Mouse (Mus musculus) MEL (cell line): ENCODE data around the gene Tmem240. TPM values are rescaled to one million over a fixed set of nuclear protein-coding genes. Genes with fewer than 3 reads are reported as not detected.
A peak's percentile ranks its signal among the peaks of the same experiment; 100 is the strongest.

Source experiments
- DNase-seq: peaks from one replicate; pipeline ENCODE4 v3.0.0; 2011; ENCODE audit warnings: low read depth, low spot score
- H3K27ac ChIP-seq: 2 replicates; pipeline ENCODE4 v1.5.1; 2012; ENCODE audit warnings: low read depth, mild to moderate bottlenecking, control low read depth, low read length, moderate library complexity; ENCODE audit not compliant: control insufficient read depth
- H3K27me3 ChIP-seq, 2 experiments: fragments of 150-350 bp in 1 of 2; sonication (generic) in 1 of 2; 2 replicates each; pipeline ENCODE4 v1.6.1; 2012; ENCODE audit warnings: low read length in 2 of 2, mild to moderate bottlenecking in 2 of 2, improper control_type of control experiment in 1 of 2, moderate library complexity in 1 of 2; ENCODE audit not compliant: insufficient read depth in 2 of 2, control insufficient read depth in 1 of 2
- H3K36me3 ChIP-seq, 2 experiments: 2 replicates each; pipeline ENCODE4 v1.6.1; 2012 to 2014; ENCODE audit warnings: low read length in 2 of 2, improper control_type of control experiment in 1 of 2, inconsistent platforms in 1 of 2, mild to moderate bottlenecking in 1 of 2; ENCODE audit not compliant: insufficient read depth in 2 of 2, control insufficient read depth in 1 of 2
- H3K4me1 ChIP-seq, 2 experiments: fragments of 150-350 bp in 1 of 2; sonication (generic) in 1 of 2; 2 replicates each; pipeline ENCODE4 v1.6.1; 2012; ENCODE audit warnings: low read length in 2 of 2, improper control_type of control experiment in 1 of 2, mild to moderate bottlenecking in 1 of 2; ENCODE audit not compliant: insufficient read depth in 2 of 2, control insufficient read depth in 1 of 2
- H3K4me3 ChIP-seq, 2 experiments: fragments of 150-350 bp in 1 of 2; sonication (generic) in 1 of 2; 2 replicates each; pipeline ENCODE4 v1.5.1; 2012; ENCODE audit warnings: low read depth in 2 of 2, low read length in 2 of 2, mild to moderate bottlenecking in 2 of 2, moderate library complexity in 2 of 2, control low read depth in 1 of 2, improper control_type of control experiment in 1 of 2; ENCODE audit not compliant: control insufficient read depth in 1 of 2, insufficient read depth in 1 of 2
- H3K79me2 ChIP-seq: 2 replicates; pipeline ENCODE4 v1.6.1; 2012; ENCODE audit warnings: mild to moderate bottlenecking, low read length, moderate library complexity; ENCODE audit not compliant: control insufficient read depth, poor library complexity, insufficient read depth
- H3K9ac ChIP-seq: 2 replicates; pipeline ENCODE4 v1.6.1; 2012; ENCODE audit warnings: low read depth, mild to moderate bottlenecking, control low read depth, low read length, moderate library complexity; ENCODE audit not compliant: control insufficient read depth, poor library complexity, severe bottlenecking
- H3K9me3 ChIP-seq: fragments of 150-350 bp; sonication (generic); replicated peaks from 2 replicates; pipeline ENCODE4 v1.6.1; 2012; ENCODE audit warnings: mild to moderate bottlenecking, low read length, improper control_type of control experiment, moderate library complexity; ENCODE audit not compliant: insufficient read depth
- CHD1 ChIP-seq: IDR thresholded peaks from 2 replicates; pipeline ENCODE4 v1.6.1; 2012; ENCODE audit warnings: low read depth, mild to moderate bottlenecking, inconsistent platforms, low read length, improper control_type of control experiment
- CHD2 ChIP-seq: IDR thresholded peaks from 2 replicates; pipeline ENCODE4 v1.6.1; 2011; ENCODE audit warnings: low read length, improper control_type of control experiment
- EP300 ChIP-seq, 2 experiments: IDR thresholded peaks; 2 replicates each; pipeline ENCODE4 v1.6.1; 2011; ENCODE audit warnings: improper control_type of control experiment in 2 of 2, low read length in 2 of 2, low read depth in 1 of 2, mild to moderate bottlenecking in 1 of 2
- ETS1 ChIP-seq: IDR thresholded peaks from 2 replicates; pipeline ENCODE4 v1.6.1; 2012; ENCODE audit warnings: low read depth, mild to moderate bottlenecking, inconsistent platforms, low read length, improper control_type of control experiment, moderate library complexity
- GATA1 ChIP-seq: IDR thresholded peaks from 2 replicates; pipeline ENCODE4 v1.6.1; 2011; ENCODE audit warnings: low read depth, low read length, improper control_type of control experiment
- JUND ChIP-seq: IDR thresholded peaks from 2 replicates; pipeline ENCODE4 v1.6.1; 2011; ENCODE audit warnings: low read depth, mild to moderate bottlenecking, improper control_type of control experiment, low read length
- KAT2A ChIP-seq: conservative IDR thresholded peaks from 2 replicates; pipeline ENCODE4 v1.6.1; 2012; ENCODE audit warnings: low read depth, low read length, improper control_type of control experiment, inconsistent platforms
- MAX ChIP-seq: IDR thresholded peaks from 2 replicates; pipeline ENCODE4 v1.6.1; 2011; ENCODE audit warnings: low read length, improper control_type of control experiment
- MAZ ChIP-seq: IDR thresholded peaks from 2 replicates; pipeline ENCODE4 v1.6.1; 2012; ENCODE audit warnings: low read depth, mild to moderate bottlenecking, inconsistent platforms, low read length, improper control_type of control experiment
- MXI1 ChIP-seq: IDR thresholded peaks from 2 replicates; pipeline ENCODE4 v1.6.1; 2011; ENCODE audit warnings: mild to moderate bottlenecking, low read depth, low read length, improper control_type of control experiment
- MYB ChIP-seq: IDR thresholded peaks from 2 replicates; pipeline ENCODE4 v1.6.1; 2011; ENCODE audit warnings: mild to moderate bottlenecking, low read depth, low read length, improper control_type of control experiment
- MYC ChIP-seq: IDR thresholded peaks from 2 replicates; pipeline ENCODE4 v1.6.1; 2011; ENCODE audit warnings: low read depth, mild to moderate bottlenecking, low read length, improper control_type of control experiment, moderate library complexity
- NELFE ChIP-seq: IDR thresholded peaks from 2 replicates; pipeline ENCODE4 v1.6.1; 2011; ENCODE audit warnings: low read depth, low read length, improper control_type of control experiment
- NRF1 ChIP-seq: IDR thresholded peaks from 2 replicates; pipeline ENCODE4 v1.6.1; 2014; ENCODE audit warnings: low read depth, mild to moderate bottlenecking, inconsistent platforms, low read length, improper control_type of control experiment, moderate library complexity; ENCODE audit not compliant: poor library complexity, insufficient read depth, severe bottlenecking
- POLR2A ChIP-seq, 2 experiments: IDR thresholded peaks; 2 replicates each; pipeline ENCODE4 v1.6.1; 2011 to 2012; ENCODE audit warnings: low read length in 2 of 2, mild to moderate bottlenecking in 2 of 2, control low read depth in 1 of 2, improper control_type of control experiment in 1 of 2, low read depth in 1 of 2, moderate library complexity in 1 of 2; ENCODE audit not compliant: control insufficient read depth in 1 of 2, insufficient read depth in 1 of 2, poor library complexity in 1 of 2
- TAL1 ChIP-seq: IDR thresholded peaks from 2 replicates; pipeline ENCODE4 v1.6.1; 2012; ENCODE audit warnings: mild to moderate bottlenecking, inconsistent platforms, low read length, moderate library complexity, mixed read lengths
- TBP ChIP-seq: IDR thresholded peaks from 2 replicates; pipeline ENCODE4 v1.8.0; 2011; ENCODE audit warnings: low read depth, low read length, improper control_type of control experiment
- USF2 ChIP-seq, 2 experiments: IDR thresholded peaks; 2 replicates each; pipeline ENCODE4 v1.6.1; 2011 to 2012; ENCODE audit warnings: improper control_type of control experiment in 2 of 2, low read length in 2 of 2, borderline replicate concordance in 1 of 2, inconsistent platforms in 1 of 2, low read depth in 1 of 2, mild to moderate bottlenecking in 1 of 2; ENCODE audit not compliant: insufficient read depth in 1 of 2
- ZC3H11A ChIP-seq: IDR thresholded peaks from 2 replicates; pipeline ENCODE4 v1.6.1; 2012; ENCODE audit warnings: low read depth, mild to moderate bottlenecking, inconsistent platforms, low read length, improper control_type of control experiment
- ZMIZ1 ChIP-seq: IDR thresholded peaks from 2 replicates; pipeline ENCODE4 v1.6.1; 2012; ENCODE audit warnings: low read depth, mild to moderate bottlenecking, inconsistent platforms, low read length, improper control_type of control experiment, moderate library complexity
- polyA plus RNA-seq, 2 experiments: library from polyadenylated mRNA; stranded (reverse) in 1 of 2; unstranded in 1 of 2; fragments of >175 nt in 1 of 2; fragments of >200 nt in 1 of 2; gene quantifications; 2 replicates each; pipeline versions ENCODE4 v1.2.1 to v1.2.4; 2012; ENCODE audit warnings: low replicate concordance in 2 of 2, low read depth in 1 of 2; ENCODE audit not compliant: insufficient read length in 2 of 2, insufficient read depth in 1 of 2, missing spikeins in 1 of 2
- total RNA-seq: library from RNA; depleted of rRNA; stranded (reverse); fragments of 300-350 nt; gene quantifications from 2 replicates; pipeline ENCODE4 v1.2.3, GENCODE M21; 2012

Tmem240 gene
- total and polyA plus RNA-seq, 3 experiments = 0.27 to 0.33 TPM; not detected in 1

DNA sequence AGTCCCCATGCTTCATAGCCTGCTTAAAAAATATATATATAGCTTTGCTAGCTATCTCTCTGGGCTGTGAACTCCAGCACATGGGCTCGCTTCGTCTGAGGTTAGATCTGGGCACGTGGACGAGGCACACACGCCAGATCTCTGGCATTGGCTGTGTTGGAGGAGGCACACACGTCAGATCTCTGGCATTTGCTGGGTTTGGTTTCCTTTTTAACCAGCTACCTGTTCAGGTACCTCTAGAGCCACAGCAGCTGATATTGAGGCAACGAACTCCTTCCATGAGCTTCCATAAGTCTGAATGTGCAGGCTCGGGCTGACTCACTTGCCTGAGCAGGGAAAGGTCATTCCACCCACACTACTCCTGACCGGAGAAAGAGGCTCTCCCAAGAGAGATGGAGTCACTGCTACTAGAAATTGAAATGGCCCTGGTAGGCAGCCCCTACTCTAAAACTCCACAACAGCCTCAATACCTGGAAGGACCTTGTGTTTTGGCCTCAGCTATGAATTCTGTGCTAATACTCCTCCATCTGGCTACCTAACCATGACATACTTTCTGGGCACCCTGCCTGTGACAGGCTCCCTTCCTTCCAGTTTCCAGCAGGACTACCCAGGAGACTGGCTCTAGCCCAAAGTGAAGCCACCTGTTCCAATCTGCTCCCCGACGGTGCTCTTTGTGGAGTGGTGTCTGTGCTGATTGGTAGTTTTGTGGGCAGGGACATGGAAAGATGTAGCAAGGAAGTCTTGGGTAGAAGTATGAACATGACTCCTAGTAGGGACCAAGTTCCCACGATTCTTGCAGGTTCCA, 43.8 kb upstream of the Tmem240 start:
- Histone ChIP-seq H3K36me3 (peaks cover 0 to 2% of the 10 kb centered on the region in 2 experiments; a peak in 1 of 4 replicates), H3K27me3 (peaks cover 0 to 7% of the 10 kb centered on the region in 2 experiments; a peak in 2 of 4 replicates), H3K27ac (no peak overlapping the region), H3K9ac (no peak overlapping the region), H3K79me2 (no peaks in the 10 kb centered on the region; the same call in 1 of the 2 replicates), H3K4me3 (no peak overlapping the region), H3K9me3 (no peaks in the 10 kb centered on the region), H3K4me1 (peaks cover 0 to 9% of the 10 kb centered on the region in 2 experiments; a peak in 1 of 4 replicates)
- TF ChIP-seq CHD2 (no peak), MAZ (no peak)
- no peak for DNase-seq

DNA sequence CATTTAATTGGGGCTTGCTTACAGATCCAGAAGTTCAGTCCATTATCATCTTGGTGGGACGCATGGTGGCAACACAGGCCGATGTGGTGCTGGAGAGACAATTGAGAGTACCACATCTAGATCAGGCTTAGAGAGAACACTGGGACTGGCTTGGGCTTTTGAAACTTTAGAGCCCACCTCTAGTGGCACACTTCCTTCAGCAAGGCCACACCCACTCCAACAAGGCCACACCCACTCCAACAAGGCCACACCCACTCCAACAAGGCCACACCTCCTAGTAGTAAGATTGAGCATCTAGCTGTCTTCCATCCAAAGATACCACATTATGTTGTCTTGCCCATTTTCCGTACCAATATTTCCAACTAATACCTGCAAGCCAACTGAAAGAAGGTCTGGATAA, 42.2 kb upstream of the Tmem240 start:
- no peak overlapping the region for H3K9ac ChIP-seq
- H3K36me3 ChIP-seq = peaks cover 0 to 2% of the 10 kb centered on the region in 2 experiments; a peak in 1 of 4 replicates
- TF ChIP-seq ZMIZ1 (no peak), ZC3H11A (no peak), TAL1 (no peak), POLR2A (IDR thresholded peaks at IDR 0.05; ENCODE audit: control insufficient read depth in 1 of 2, insufficient read depth in 1 of 2, low read depth in 1 of 2, low read length in 2 of 2, poor library complexity in 1 of 2) (no peak), JUND (no peak), CHD1 (no peak), MAX (no peak), MAZ (no peak), EP300 (IDR thresholded peaks at IDR 0.05; ENCODE audit: low read depth in 1 of 2, low read length in 2 of 2) (no peak), MYC (no peak), GATA1 (no peak), USF2 (IDR thresholded peaks at IDR 0.05; ENCODE audit: borderline replicate concordance in 1 of 2, insufficient read depth in 1 of 2, low read depth in 1 of 2, low read length in 2 of 2) (no peak), NELFE (no peak), MXI1 (no peak), TBP (no peak), NRF1 (no peak), KAT2A (no peak), CHD2 (no peak), MYB (no peak), ETS1 (no peak)
- TF ChIP-seq, all 39 proteins: peak for 0
- Histone ChIP-seq H3K79me2 (no peaks in the 10 kb centered on the region; the same call in 1 of the 2 replicates), H3K9me3 (no peaks in the 10 kb centered on the region), H3K27ac (no peak overlapping the region), H3K4me3 (no peak overlapping the region), H3K4me1 (peaks cover 0 to 9% of the 10 kb centered on the region in 2 experiments; a peak in 1 of 4 replicates), H3K27me3 (peaks cover 0 to 5% of the 10 kb centered on the region in 2 experiments; a peak in 2 of 4 replicates)
- DNase-seq = peak; percentile 49
